Mouse (Mus musculus) kidney, postnatal 4 days (tissue): Measurements from ENCODE around the gene Smim8.
A peak's percentile ranks its signal among the peaks of the same experiment; 100 is the strongest.
"Not testable (repeated sequence)": the region's sequence is repeated elsewhere in the genome, so short reads cannot be mapped to it uniquely, and the experiment has no call there.

ENCODE experiments used
- DNase-seq, 2 experiments: peaks; one replicate each; pipeline ENCODE4 v3.0.0; 2021; ENCODE audit warnings: mixed read lengths in 2 of 2

Gene Smim8

DNA sequence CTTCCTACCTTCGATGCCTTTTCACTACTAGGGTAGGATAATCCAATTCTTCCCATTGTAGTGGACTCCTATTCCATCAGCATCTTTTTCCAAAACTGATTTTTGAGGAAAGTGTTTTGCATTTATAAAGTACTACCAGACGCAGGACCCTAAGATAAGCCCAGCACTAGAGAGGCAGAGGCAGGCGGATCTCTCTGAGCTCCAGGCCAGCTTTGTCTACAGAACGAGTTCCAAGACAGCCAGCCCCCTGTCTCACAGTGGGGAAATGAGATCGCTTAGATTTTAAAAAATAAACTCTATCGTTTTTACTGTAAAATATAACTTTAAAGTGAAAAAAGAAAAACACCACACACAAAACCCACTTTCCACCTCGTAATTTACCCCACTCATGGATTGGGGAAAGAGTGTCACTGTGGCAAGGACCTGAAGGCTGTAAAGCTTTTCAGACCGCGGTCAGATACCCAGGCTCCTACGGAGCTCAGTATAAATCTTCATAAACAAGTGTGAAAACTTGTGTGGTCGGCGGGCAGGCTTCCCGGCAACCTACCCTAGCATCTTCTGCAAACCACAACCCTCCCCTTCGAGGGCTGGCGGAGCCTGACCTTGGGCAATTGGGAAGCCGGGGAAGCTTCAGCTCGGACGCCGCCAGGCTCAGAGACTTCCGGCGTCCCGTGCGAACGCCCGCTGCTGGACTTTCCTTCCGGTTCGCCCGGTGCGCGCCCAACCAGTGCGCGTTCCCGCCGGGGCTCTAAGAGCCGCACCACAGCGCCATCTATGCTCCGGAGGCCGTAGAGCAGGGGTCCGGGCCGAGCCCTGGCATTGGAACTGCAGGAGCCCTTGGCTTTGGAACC, at the start of gene Smim8:
TSS of gene Smim8 (minus strand) at position 747 of the 851 bp plus-strand sequence.
- peak; percentile 96 for DNase-seq

DNA sequence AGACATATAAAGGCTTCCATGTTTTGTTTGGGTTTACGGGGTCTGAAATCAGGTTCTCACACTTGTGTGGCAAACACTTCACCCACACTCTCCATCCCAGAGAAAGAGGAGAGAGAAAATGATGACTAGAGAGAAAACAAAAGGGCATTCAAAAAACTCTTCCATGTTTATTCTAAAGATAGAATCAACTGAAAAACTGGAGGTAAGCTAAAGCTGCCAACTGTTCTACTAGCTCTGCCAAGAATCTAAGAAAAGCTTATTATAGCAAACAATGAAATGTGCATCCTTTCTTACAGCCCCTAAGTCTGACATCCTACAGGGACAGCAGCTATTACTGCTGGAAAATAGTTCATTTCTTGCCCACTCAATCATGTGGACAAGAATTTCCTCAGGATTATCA, 45.7 kb upstream of the Smim8 start:
- no peak for DNase-seq

DNA sequence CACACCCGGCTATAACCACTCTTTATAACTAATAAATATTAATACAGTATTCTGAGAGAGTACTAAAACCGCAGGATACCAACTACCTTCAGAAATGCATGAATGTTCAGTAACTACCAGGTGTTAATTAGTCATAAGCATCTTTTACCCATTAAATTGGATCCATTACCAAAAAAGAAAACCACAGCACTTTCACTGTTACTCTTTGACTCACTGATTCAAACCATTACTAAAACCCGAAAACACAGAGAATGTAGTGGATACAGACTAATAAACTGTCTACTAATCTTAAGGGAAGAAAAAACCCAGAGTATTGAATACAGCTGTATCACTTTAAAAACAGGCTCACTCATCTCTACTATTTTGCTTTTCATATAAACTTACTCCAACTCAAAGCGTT, 41.7 kb upstream of the Smim8 start:
- no peak for DNase-seq

DNA sequence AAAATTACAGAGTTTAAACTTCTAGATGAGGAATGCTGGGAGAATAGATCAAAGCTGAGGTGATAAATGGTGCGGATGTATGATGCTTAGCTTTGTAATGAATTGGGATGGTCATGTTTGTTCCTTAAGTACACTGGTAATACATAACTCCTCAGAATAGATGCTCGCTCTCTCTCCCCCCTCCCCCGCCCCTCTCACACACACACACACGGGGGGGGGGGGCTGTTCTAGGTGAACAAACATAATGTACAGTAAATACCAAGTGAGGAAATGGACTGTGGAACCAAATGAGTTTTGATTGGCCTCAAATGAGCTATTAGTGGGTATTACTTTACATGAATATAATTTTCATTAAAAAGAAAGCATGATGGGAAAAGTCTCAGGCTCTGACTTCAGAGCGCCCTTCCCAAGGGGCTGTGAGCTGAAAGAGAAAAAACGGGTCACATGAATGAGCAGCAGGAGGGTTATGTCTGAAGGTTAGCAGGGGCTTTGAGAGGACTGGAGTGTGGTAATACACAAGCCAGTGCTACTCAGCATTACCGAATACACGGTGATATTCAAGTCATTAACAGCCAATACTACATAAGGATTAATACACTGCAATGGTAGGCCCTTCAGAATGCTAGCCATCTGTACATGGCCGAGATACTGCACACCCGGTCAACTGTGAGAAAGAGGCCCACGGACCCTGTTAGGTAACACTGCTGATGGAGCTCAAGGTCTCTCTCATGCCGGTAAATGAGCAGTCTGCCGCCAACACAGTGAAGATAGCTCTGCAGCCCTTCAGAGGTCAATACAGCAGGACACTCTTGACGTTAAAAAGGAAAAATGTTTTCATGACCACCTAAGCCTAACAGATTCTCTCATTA, 23.2 kb upstream of the Smim8 start:
- no peak for DNase-seq

DNA sequence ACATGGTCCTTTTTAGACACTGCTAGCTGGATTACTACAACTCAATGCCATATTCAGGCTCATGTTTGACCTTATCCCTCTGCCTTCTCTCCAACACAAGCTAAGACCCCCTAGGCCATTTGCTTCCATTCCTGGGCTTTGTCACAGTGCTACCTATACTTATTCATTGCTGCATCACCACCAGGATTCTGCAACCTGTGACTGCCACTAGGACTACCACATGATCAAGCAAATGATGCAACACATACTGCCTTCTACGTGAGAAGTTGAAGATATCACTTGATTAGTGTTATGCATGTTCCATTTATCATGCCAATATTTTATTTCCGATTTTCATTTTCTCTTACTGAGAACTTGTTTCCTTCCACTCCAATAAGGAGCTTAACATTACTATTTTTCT, 19.8 kb upstream of the Smim8 start:
- DNase-seq: no peak

DNA sequence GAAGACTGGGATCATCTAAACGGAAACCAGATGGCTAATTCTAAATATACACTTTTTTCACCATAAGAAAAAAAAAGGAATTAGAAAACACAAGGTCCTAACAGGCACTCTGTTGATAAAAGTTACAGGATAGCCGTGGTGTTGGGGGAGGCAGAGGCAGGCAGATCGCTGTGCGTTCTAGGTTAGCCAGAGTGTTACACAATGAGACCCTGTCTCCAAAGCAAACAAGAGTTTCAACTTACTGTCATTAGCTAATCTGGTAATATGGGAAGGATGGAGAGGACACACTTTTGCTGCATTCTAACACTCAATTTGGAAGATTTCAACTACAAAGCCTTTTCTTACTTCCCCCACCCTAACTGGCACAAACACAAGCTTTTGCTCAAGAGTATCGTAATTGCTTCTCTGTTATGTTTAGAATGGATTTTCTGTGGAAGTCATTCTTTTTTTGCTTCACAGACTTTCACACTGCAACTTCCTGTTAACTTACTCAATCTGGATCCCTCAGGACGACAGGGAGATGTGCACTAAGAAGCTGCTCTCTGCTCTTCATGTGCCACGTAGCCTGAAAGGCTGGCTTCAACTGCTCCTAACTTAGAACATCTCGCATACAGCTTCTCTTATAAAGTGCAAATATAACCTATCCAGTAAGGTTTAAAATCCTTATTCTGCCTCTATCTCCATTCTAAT, 19.2 kb upstream of the Smim8 start:
- no peak for DNase-seq

DNA sequence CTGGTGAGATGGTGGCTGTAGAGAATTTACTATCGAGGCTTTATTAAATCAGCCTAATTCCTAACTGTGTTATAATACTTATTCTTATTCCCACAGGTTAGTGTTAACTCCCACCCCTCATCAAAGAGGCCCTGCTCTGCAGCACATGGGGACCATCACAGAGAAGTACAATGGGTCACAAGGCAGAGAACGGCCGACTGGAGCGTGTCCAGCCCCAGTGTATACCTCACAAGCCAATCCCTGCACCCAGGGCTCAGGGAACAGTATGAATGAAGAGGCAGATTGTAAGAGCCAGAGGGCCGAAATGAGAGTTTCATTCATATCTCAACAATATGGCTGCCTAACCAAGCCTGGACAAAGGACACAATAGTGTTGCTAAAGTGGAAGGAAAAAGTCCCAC, 18.1 kb upstream of the Smim8 start:
- DNase-seq: no peak

DNA sequence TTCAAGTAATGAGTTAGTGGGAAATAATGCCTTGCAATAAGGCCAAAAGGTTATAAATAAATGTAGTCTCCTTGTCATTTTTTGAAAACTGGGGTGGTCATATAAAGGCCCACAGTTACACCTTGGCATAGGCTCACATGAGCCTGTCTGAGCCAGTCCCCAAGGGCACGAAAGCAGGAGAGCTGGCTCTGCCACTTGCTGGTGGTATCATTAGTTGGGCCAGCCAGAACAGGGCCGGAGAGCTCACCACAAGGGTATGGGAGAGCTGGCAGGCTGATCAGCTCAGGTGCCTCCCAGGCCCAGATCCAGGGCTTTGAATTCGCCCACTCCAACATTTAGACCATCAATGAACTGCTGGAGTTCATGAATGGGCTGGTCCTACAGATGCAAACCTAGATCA, 8.3 kb upstream of the Smim8 start:
- no peak for DNase-seq

DNA sequence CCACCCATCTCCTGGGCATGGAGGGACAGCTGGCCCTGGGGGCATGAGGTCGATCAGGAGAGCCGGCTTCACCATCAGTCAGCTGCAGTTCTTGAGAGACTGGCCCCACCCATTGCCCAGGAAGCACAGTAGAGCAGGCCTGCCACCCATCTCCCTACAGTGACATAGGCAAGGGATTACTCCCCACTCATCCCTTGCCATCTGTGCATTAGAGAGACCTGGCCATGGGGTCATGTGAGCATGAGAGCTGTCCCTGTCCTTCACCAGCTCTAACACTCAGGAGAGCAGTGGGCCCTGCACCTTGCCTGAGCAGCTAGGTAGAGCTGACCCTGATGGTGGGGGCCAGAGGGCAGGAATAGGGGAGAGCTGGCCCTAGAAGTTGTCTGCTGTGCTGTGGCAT, 7.4 kb upstream of the Smim8 start:
- no peak for DNase-seq

DNA sequence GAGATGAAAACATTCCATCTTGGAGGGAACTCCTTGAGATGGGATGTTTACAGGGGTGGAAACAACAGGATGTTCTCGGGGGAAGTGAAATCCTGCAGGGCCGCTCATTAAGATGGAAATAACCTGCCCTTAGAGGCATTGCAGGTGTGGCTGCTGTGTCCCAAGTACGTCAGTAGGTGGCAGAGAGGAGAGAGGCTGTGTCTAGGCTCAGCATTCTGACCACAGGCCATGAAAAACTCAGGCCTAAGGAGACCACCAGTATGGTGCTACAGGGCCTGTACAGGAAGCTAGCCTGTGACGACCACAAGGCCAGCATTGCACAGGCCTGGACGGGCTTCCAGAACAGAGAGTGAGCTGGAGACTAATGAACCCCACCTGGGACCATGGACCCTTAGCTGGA, 6.6 kb upstream of the Smim8 start:
- no peak for DNase-seq

DNA sequence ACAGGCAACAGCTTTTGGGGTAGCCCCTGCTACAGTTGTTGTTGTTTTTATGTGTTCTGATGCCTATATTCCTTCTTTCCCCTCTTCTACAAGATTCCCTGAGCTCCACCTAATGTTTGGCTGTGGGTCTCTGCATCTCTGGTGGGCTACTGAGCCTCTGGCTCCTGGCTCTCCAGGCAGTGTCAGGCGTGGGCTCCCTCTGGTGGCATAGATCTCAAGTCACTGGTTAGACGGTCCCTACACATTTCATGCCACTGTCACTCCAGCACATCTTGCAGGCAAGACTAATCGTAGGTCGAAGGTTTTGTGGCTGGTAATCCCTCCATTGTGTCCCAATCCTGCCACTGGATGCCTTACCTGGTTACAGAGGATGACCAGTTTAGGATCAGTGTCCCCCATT, 4.5 kb upstream of the Smim8 start:
- DNase-seq: peak; percentile 47 to 59

DNA sequence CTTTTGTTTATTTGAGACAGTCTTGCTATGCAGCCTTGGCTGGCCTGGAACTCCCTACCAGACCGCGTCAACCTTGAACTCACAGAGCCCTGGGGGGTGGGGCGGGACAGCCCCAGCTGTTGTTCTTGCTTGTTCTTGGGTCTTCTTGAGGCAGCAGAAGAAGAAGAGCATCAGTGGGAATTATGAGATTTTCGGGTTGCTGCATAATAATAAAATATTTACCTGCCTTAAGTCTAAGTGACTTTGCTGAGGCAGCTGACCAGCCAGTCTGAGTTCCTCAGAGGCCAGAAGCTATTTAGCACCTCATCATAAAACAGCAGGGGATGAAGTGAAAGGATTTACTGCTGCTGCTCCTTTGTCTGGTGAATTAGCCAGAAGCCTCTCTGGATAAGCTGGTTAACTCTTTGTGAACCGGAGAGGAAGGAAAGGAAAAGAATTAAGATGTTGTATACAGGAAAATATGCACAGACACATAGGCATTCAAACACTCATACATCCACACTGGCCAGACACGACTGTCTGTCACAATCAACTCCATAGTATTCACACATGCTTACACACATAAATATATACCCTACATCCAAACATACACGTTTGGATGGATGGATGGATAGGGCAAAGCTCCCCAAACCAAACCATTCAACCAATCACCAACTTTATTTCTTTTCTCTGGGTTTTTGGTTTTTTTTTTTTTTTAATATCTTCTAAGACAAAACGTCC, 6.4 kb downstream of the Smim8 start:
- peak in 1 of 2 experiments; percentile 12 for DNase-seq

DNA sequence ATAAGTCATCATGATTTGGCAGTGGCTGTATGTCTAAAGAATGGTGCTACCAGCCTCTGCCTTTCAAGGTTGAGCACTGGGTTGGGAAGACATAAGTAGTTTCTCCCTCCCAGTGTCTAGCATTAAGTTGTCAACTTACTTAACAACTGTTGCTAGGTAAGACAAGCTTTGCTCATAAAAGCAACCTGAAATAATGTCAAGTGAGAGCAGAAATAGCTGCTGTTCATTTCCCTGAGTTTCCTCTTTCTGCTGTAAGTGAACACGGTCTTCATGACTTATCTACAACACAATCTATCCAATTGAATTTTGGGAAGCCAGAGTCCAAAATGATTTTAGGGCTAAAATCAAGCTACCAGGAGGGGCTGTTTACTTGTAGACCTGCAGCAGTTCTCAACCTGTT, 22.1 kb downstream of the Smim8 start, which contains the start of gene Gm136:
TSS of gene Gm136 (minus strand) at position 101 of the 400 bp plus-strand sequence.
- DNase-seq: no peak

DNA sequence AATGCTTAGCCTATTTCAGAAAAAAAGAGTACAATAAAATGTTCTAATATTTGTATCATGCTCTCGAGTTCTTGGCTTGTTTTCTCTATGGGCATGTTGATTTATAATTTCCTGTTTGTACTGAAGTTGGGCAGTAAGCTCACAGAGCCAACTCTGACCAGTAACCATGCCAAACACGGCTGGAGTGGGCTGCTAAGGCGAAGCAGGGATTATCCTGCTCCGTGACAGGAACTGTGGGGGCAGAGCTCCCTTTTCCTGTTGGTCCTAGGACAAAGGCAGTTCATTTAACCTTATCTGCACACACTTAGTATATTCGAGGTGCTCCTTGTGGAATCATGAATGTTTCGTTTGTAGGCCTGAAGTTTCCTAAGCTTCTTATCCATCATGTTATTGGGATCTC, 29.0 kb downstream of the Smim8 start:
- peak; percentile 22 to 29 for DNase-seq

DNA sequence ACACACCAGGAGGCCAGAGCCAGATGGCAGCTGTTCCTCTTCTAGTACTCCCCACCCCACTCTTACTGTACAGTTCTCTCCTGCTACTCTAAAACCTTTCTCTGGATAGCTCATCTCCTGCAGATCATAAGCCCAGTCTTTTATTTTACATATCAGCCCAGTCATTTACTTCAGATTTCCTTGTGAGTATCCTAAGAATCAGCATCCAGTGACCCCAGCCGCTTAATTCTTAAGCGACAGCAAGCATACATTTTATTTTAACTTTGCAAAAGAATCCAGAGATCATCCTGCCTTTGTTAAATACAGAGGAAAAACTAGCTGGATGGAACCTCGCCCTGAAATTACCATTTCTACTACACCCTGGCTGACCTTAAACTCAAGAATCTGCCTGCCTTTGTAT, 43.8 kb downstream of the Smim8 start:
- DNase-seq: no peak

DNA sequence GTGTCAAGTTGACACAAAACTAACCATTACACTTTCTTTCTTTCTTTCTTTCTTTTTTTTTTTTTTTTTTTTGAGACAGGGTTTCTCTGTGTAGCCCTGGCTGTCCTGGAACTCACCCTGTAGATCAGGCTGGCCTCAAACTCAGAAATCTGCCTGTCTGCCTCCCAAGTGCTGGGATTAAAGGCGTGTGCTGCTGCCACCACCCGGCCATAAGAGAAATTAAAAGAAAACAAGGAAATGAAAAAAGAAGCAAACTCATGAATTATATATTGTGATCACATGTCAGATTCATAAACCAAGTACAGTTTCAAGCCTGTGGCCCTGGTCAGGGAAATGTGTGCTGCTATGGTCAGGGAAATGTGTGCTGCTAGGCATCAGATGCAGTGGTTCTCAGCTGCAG, 44.8 kb downstream of the Smim8 start:
- DNase-seq: not testable (repeated sequence)

DNA sequence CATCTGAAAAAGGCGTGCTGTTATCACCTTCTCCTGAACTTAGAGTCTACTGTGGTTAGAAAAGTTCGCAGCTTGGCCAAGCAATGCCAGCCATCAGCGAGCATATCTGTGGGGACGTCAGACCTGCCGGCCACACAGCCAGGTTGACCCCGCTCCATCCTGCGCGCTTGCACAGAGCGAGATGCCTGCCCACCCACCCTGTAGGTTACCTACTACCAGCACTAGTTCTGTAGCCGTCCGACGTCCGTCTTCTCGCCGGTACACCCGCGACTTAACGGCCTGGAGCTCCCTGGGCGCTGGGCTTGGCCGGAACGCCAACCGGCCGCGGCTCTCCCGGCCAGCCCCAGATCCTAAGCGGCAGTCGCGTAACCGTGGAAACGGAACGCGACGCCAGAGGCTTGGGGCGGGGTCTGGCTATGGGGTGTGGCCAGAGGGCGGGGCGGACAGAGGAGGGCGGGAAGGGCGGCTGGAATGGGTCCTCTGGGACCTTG, 48.3 kb downstream of the Smim8 start, which contains the start of gene Cfap206:
TSS of gene Cfap206 (minus strand) at position 356 of the 491 bp plus-strand sequence.
- peak; percentile 87 to 90 for DNase-seq

DNA sequence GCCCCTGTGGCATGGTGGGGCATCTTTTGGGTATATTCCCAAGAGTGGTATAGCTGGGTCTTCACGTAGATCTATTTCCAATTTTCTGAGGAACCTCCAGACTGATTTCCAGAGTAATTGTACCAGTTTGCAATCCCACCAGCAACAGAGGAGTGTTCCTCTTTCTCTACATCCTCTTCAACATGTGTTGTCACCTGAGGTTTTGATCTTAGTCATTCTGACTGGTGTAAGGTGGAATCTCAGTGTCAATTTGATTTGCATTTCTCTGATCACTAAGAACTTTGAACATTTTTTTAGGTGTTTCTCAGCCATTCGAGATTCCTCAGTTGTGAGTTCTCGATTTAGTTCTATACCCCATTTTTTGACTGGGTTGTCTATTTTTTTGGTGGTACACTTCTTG, 52.5 kb downstream of the Smim8 start:
- DNase-seq: not testable (repeated sequence)

DNA sequence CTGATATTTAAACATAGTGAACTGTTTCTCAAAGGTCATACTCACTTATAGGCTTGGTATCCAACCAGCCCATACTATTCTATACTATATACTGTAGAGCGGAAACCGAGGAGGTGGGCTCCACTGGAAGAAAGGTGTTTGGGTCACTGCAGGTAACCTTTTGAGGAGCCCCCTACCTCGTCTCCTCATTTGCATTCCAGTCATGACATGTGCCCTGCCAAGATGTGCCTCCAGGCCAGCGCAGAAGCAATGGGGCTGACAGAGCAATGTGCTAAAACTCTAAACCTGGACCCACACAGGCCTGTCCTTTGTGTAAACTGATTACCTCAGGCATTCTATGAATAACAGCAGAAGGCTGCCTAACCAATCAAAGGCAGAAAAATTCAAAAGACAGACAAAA, 53.9 kb downstream of the Smim8 start:
- no peak for DNase-seq

DNA sequence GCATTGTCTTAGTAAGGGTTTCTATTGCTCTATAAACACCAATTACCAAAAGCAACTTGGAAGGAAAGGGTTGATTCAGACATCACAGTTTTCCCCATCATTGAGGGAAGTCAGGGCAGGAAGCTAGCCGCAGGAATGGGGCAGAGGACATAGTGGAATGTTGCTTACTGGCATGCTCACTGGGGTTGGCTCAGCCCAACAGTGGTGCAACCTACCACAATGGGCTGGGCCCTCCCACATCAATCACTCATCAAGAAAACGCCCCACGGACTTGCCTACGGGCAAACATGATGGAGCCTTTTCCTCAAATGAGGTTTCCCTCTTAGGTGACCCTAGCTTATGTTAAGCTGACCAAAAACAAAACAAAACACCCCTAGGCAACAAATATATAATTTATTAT, 55.0 kb downstream of the Smim8 start:
- no peak for DNase-seq

DNA sequence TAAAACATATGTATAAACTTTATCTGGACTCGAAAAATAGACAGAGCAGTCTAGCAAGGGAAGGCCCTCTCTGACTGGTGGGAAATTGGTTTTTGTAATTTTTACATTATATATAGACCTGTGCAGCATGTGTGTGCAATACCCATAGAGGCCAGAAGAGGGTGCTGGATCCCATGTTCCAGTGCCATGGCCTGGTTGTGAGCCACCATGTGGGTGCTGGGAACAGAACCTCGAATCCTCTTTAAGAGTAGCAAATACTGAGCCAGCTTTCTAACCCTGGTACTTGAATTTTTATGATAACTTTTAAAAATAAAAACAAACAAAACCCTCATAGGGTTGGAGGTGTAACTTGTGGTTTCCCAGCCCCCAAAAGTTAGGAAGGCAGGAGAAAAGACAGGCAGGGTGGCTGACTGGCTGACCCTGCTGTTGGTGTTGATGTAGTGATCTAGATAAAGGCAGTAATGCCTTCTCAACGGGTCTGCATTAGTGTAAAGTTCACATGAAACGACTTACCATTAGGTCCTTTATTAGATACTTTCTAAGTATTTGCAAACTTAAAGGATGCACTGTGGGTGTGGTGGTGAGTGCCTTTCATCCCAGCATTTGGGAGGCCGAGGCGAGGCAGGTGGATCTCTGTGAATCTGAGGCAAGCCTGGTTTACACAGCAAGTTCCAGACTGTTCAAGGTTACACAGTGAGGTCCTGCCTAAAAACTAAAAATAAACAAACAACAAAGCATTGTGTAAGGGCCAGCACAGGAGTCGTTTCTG, 57.9 kb downstream of the Smim8 start:
- DNase-seq: no peak
